Mouse (Mus musculus) liver, embryonic 11.5 days (tissue): ENCODE measurements around the gene Tmem235. TPM values are rescaled to one million over a fixed set of nuclear protein-coding genes. Genes with fewer than 3 reads are reported as not detected.
A peak's percentile ranks its signal among the peaks of the same experiment; 100 is the strongest.

Experiments
- ATAC-seq: fragments of 200-750 bp; cut with Nextera tagmentation; replicated peaks from 2 replicates; pipeline ENCODE4 v1.8.0; 2017; ENCODE audit warnings: moderate number of reproducible peaks, mild to moderate bottlenecking, moderate TSS enrichment, moderate library complexity; ENCODE audit not compliant: low FRiP score
- DNase-seq: peaks from one replicate; pipeline ENCODE4 v3.0.0-alpha.2; 2017; ENCODE audit warnings: low spot score
- H3K27ac ChIP-seq: fragments of 300-500 bp; sonication (generic); 2 replicates; pipeline ENCODE4 v1.5.1; 2014; ENCODE audit warnings: mild to moderate bottlenecking, low read depth, low read length, control low read depth
- H3K27me3 ChIP-seq: fragments of 300-500 bp; sonication (generic); replicated peaks from 2 replicates; pipeline ENCODE4 v1.6.1; 2014; ENCODE audit warnings: low read length, mixed read lengths; ENCODE audit not compliant: control insufficient read depth, insufficient read depth
- H3K36me3 ChIP-seq: fragments of 300-500 bp; sonication (generic); 2 replicates; pipeline ENCODE4 v1.6.1; 2014; ENCODE audit warnings: mild to moderate bottlenecking, low read length, moderate library complexity, mixed read lengths; ENCODE audit not compliant: control insufficient read depth, insufficient read depth
- H3K4me1 ChIP-seq: fragments of 300-500 bp; sonication (generic); replicated peaks from 2 replicates; pipeline ENCODE4 v1.6.1; 2014; ENCODE audit warnings: low read length, mixed read lengths; ENCODE audit not compliant: control insufficient read depth, insufficient read depth
- H3K4me2 ChIP-seq: fragments of 300-500 bp; sonication (generic); 2 replicates; pipeline ENCODE4 v1.6.1; 2014; ENCODE audit warnings: mild to moderate bottlenecking, control low read depth, moderate library complexity
- H3K4me3 ChIP-seq: fragments of 300-500 bp; sonication (generic); 2 replicates; pipeline ENCODE4 v1.5.1; 2014; ENCODE audit warnings: low read depth, low read length, control low read depth
- H3K9ac ChIP-seq: fragments of 300-500 bp; sonication (generic); 2 replicates; pipeline ENCODE4 v1.6.1; 2014; ENCODE audit warnings: low read depth, low read length, control low read depth
- H3K9me3 ChIP-seq: fragments of 300-500 bp; sonication (generic); 2 replicates; pipeline ENCODE4 v1.6.1; 2016; ENCODE audit warnings: low read length, inconsistent platforms, mixed read lengths; ENCODE audit not compliant: control insufficient read depth
- WGBS: fragments of 180-500 bp; shearing (Covaris S2); extraction: QIAGEN DNeasy Blood & Tissue Kit; methylation state at CpG from one replicate; pipeline ENCODE4 v1.1.7; 2014; 5-methylcytosine and 5-hydroxymethylcytosine counted together
- polyA plus RNA-seq: library from polyadenylated mRNA; unstranded; fragments of >200 nt; fragmentation: Nextera tagmentation; extraction: Ambion mirVana; gene quantifications from 2 replicates; pipeline ENCODE4 v1.2.1, GENCODE M21; 2014

Tmem235 gene
- polyA plus RNA-seq, 1 experiment from 2014 or later, result not detected

GRCm38 (mm10) chr11:117878892-117879291 lies 18.3 kb downstream of the Tmem235 start:
- Histone ChIP-seq H3K36me3 (no peaks in the 10 kb centered on the region), H3K9ac (peak overlapping the region; percentile 34; the same call in 1 of the 2 replicates), H3K4me1 (peaks cover 46% of the 10 kb centered on the region), H3K4me3 (no peak overlapping the region), H3K27ac (peak overlapping the region; percentile 67; the same call in 1 of the 2 replicates), H3K27me3 (no peaks in the 10 kb centered on the region; the same call in 1 of the 2 replicates), H3K4me2 (peak overlapping the region; percentile 44), H3K9me3 (no peaks in the 10 kb centered on the region)
- 22% methylated on average over 8 of the region's 8 CpGs for WGBS
- DNase-seq, result no peak
- no peak for ATAC-seq

- H3K4me2 ChIP-seq, result no peak overlapping the region
- ATAC-seq, result no peak
- H3K9ac ChIP-seq, result no peak overlapping the region
- H3K27ac ChIP-seq, result no peak overlapping the region; the same call in 1 of the 2 replicates
- H3K9me3 ChIP-seq, result no peaks in the 10 kb centered on the region
- 74% methylated on average over 6 of the region's 6 CpGs for WGBS
- no peak overlapping the region for H3K4me3 ChIP-seq
- H3K4me1 ChIP-seq, result peaks cover 46% of the 10 kb centered on the region
- DNase-seq, result no peak
- H3K36me3 ChIP-seq, result no peaks in the 10 kb centered on the region
- no peaks in the 10 kb centered on the region; the same call in 1 of the 2 replicates for H3K27me3 ChIP-seq
Measured at GRCm38 (mm10) chr11:117879676-117880075, 19.1 kb downstream of the Tmem235 start.

GRCm38 (mm10) chr11:117880336-117880976 lies 19.9 kb downstream of the Tmem235 start:
- ATAC-seq, result no peak
- Histone ChIP-seq H3K9me3 (no peaks in the 10 kb centered on the region), H3K4me2 (no peak overlapping the region), H3K27ac (no peak overlapping the region), H3K4me3 (no peak overlapping the region), H3K36me3 (no peaks in the 10 kb centered on the region), H3K4me1 (peaks cover 42% of the 10 kb centered on the region), H3K9ac (no peak overlapping the region), H3K27me3 (no peaks in the 10 kb centered on the region; the same call in 1 of the 2 replicates)
- WGBS, result 81% methylated on average over 9 of the region's 9 CpGs
- no peak for DNase-seq

- Histone ChIP-seq H3K4me1 (peaks cover 37% of the 10 kb centered on the region), H3K9ac (no peak overlapping the region), H3K36me3 (no peaks in the 10 kb centered on the region), H3K4me2 (no peak overlapping the region), H3K27ac (no peak overlapping the region), H3K9me3 (no peaks in the 10 kb centered on the region), H3K27me3 (no peaks in the 10 kb centered on the region; the same call in 1 of the 2 replicates), H3K4me3 (no peak overlapping the region)
- no peak for DNase-seq
- ATAC-seq, result no peak
- WGBS, result 71% methylated on average over 6 of the region's 6 CpGs
Measured at GRCm38 (mm10) chr11:117880977-117881358, 20.4 kb downstream of the Tmem235 start.

- H3K4me3 ChIP-seq, result no peak overlapping the region
- DNase-seq (no peak), ATAC-seq (no peak)
- peak overlapping the region; percentile 59; the same call in 1 of the 2 replicates for H3K27ac ChIP-seq
- no peak overlapping the region for H3K4me2 ChIP-seq
- no peaks in the 10 kb centered on the region; the same call in 1 of the 2 replicates for H3K27me3 ChIP-seq
- H3K9me3 ChIP-seq, result no peaks in the 10 kb centered on the region
- no peak overlapping the region for H3K9ac ChIP-seq
- H3K4me1 ChIP-seq, result peaks cover 35% of the 10 kb centered on the region
- 9% methylated on average over 8 of the region's 8 CpGs for WGBS
- no peaks in the 10 kb centered on the region for H3K36me3 ChIP-seq
Measured at GRCm38 (mm10) chr11:117881787-117882186, 21.2 kb downstream of the Tmem235 start.

- no peak overlapping the region for H3K9ac ChIP-seq
- H3K4me2 ChIP-seq, result no peak overlapping the region
- ATAC-seq, result no peak
- peaks cover 33% of the 10 kb centered on the region for H3K4me1 ChIP-seq
- no peaks in the 10 kb centered on the region for H3K9me3 ChIP-seq
- no peaks in the 10 kb centered on the region; the same call in 1 of the 2 replicates for H3K27me3 ChIP-seq
- no peak overlapping the region for H3K27ac ChIP-seq
- no peaks in the 10 kb centered on the region for H3K36me3 ChIP-seq
- 70% methylated on average over 1 of the region's 1 CpGs for WGBS
- DNase-seq, result no peak
- no peak overlapping the region for H3K4me3 ChIP-seq
Measured at GRCm38 (mm10) chr11:117882208-117882607, 21.7 kb downstream of the Tmem235 start.

GRCm38 (mm10) chr11:117886000-117886399 lies 25.4 kb downstream of the Tmem235 start:
- Histone ChIP-seq H3K27me3 (peaks cover 28% of the 10 kb centered on the region), H3K4me2 (no peak overlapping the region), H3K9ac (no peak overlapping the region), H3K9me3 (no peaks in the 10 kb centered on the region), H3K4me3 (no peak overlapping the region), H3K4me1 (peaks cover 35% of the 10 kb centered on the region), H3K27ac (0 out of 2 replicates have a peak overlapping the region, but pooled peaks have one; percentile 13), H3K36me3 (no peaks in the 10 kb centered on the region)
- 46% methylated on average over 5 of the region's 5 CpGs for WGBS
- DNase-seq (no peak), ATAC-seq (no peak)

- Histone ChIP-seq H3K27me3 (peaks cover 28% of the 10 kb centered on the region), H3K36me3 (no peaks in the 10 kb centered on the region), H3K27ac (no peak overlapping the region), H3K4me2 (peak overlapping the region; percentile 56), H3K9ac (no peak overlapping the region), H3K9me3 (no peaks in the 10 kb centered on the region), H3K4me1 (peaks cover 22% of the 10 kb centered on the region), H3K4me3 (no peak overlapping the region; the same call in 1 of the 2 replicates)
- WGBS, result 33% methylated on average over 20 of the region's 20 CpGs
- ATAC-seq (no peak), DNase-seq (no peak)
Measured at GRCm38 (mm10) chr11:117888168-117888852, 27.8 kb downstream of the Tmem235 start.
